Mouse (Mus musculus) yolk sac, embryonic 10.5 days (tissue): ENCODE measurements around the gene Cygb.
"Not testable (repeated sequence)": the region's sequence is repeated elsewhere in the genome, so short reads cannot be mapped to it uniquely, and the experiment has no call there.

Source experiments
- DNase-seq: peaks from one replicate; pipeline ENCODE4 v3.0.0-alpha.2; 2017; ENCODE audit warnings: low spot score

The Cygb gene

GRCm38 (mm10) chr11:116636607-116637006 is 17.5 kb downstream of the Cygb start:
- not testable (repeated sequence) for DNase-seq

DNA sequence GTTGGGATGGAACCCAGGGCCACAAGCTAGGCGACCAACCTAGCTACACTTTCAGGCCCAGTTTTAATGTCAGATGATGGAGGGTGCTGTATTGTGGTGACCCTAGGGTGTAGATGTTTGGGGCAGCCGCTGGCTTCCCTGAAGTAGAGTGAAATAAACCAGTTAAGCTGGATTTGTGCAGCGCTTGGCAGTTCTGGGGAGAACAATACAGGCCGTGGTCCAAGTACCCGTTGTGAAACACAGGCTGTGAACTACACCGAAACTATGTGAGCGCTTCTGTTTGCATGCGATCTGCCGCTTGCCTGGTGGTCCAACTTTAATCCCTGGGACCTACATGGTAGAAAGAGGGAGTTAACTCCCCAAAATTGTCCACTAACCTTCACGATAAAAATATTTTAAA is 21.2 kb downstream of the Cygb start:
- no peak for DNase-seq

- no peak for DNase-seq
These were observed 23.7 kb downstream of the Cygb start for GRCm38 (mm10) chr11:116630171-116630965.

- DNase-seq, result no peak
These were observed 24.6 kb downstream of the Cygb start for GRCm38 (mm10) chr11:116629472-116629871.

GRCm38 (mm10) chr11:116628712-116629111 is 25.4 kb downstream of the Cygb start:
- DNase-seq, result peak; percentile 82

GRCm38 (mm10) chr11:116627072-116628020 is 26.8 kb downstream of the Cygb start:
- DNase-seq, result no peak

GRCm38 (mm10) chr11:116626299-116627071 is 27.6 kb downstream of the Cygb start, which contains the start of gene Rhbdf2:
Gene Rhbdf2 (minus strand): TSS chr11:116627019.
- no peak for DNase-seq

- peak; percentile 44 for DNase-seq
These were observed 28.8 kb downstream of the Cygb start for GRCm38 (mm10) chr11:116625081-116626000.

GRCm38 (mm10) chr11:116624131-116624832 is 29.8 kb downstream of the Cygb start:
- DNase-seq, result peak; percentile 92

DNA sequence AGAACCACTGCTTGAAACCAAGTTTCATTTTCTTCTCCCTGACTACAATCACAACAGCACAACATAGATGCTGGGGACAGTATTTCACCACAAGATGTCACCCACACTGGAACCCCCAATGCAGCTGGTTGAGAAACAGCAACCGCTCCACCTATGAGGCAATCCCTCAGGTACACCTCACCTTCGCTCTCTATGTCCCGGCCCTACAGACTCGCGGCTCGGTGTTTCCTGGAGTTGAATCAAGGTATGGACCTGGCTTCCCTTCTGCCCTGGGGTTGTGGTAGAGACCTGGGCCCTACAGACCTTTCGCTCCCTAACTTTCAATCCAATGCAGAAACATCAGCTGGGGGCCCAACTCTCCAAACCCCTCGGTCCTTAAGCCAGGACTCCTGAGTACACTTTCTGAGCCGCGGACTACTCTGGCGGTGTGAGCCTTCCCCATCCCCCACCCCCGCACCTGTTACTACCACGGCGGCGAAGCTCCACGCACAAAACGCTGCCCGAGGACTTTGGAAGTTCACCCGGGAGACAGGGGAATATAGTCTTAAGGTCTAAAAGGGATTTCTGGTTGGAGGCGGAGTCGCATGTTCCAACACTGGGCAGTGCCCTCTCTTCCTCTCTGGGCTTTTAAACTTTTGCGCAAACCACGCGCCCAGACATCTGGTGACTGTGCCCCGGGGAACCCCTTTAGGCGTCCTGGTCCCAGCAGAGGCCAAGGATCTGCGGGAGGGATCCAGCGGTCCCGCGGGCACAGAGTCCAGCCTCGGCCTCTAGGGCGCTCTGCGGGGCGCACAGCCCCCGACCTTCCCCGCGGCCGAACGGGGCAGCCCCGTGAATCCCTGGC is 30.6 kb downstream of the Cygb start:
- DNase-seq, result no peak

DNA sequence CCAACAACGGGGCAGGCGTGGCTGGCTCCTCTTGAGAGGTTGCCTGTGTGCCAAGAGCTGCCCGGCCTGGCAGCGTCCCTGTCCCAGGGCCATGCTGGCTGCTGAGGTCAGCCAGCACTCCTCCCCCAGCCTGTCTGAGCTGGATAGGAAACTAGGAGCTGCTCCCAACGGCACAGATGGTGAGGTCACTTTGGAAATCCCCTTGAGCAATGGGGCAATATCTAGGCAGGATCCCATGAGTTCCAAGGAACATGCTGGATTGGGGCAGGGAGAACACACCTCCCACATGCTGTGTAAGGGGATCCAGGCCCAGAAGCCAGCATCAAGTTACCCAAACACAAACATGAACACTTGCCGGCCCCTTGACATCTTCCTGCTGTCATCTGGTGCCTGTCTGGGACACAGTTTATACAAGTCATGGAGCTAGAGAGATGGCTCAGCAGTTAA is 32.8 kb downstream of the Cygb start:
- peak; percentile 25 for DNase-seq

GRCm38 (mm10) chr11:116620559-116621253 is 33.4 kb downstream of the Cygb start:
- DNase-seq, result no peak

DNA sequence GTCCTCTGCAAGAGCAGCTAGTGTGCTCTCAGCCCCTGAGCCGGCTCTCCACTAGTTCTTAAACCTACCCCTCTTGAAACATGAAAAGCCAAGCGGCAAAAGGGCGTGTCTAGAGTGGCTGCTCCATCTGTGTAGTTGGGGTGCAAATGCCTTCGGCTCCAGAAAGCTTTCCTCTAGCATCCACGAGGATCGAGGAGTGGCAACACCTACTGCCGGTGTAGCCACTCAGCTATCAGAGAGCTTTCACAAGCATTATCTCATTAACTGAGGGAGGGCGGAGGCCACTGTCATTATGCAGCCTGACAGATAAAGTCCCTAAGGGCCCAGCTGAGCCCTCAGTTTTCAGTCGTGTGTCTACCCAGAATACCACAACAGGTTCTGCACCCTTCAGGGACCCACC is 34.0 kb downstream of the Cygb start:
- no peak for DNase-seq

DNA sequence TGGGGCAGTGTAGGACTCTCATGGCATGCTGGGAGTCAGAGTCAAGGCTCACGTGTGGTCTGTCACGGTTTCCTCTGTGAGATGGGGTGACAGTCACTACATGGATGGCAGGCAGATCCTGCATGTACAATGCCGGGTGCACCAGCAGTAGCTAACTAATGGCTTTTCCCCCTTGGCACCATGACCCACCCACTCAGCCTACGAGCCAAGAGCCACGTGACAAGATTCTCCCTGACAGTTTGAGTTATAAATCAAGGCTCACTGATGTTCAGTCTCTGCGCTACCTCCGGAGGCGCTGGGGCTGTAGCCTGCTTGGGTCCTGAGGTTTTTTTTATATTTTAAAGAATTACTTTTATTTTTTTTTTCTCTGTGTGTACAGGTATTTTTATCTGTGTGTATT is 34.6 kb downstream of the Cygb start:
- DNase-seq, result no peak

- no peak for DNase-seq
These were observed 35.0 kb downstream of the Cygb start for GRCm38 (mm10) chr11:116619156-116619555.

GRCm38 (mm10) chr11:116618666-116619065 is 35.4 kb downstream of the Cygb start:
- DNase-seq, result no peak

DNA sequence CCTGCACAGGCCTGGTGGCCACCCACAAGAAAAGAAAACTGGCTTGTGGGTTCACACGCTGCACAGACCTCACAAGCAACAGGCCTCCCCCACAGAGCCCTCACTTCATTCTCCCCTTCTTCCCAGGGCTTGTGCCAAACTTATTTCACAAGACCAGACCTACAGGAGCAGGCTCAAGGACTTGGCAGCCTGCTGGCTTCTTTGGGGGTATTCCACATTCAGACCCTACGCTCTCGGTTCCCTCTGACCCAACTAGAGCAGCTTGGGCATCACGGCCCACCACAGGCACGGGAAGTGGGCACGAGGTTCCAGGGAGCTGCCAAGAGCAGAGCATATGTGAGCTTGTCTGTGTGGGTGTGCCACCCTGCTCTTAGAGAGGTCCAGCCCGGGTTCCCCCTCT is 36.5 kb downstream of the Cygb start:
- no peak for DNase-seq

- no peak for DNase-seq
These were observed 37.5 kb downstream of the Cygb start for GRCm38 (mm10) chr11:116616438-116617118.
